Mouse (Mus musculus) forebrain, embryonic 16.5 days (tissue): ENCODE measurements at regions not wholly inside any gene's neighbourhood (a gene's known extent, or its start where the extent isn't known, plus 50 kb on each side); places are given as distances from the start of the nearest gene placed in this dataset.
A peak's percentile ranks its signal among the peaks of the same experiment; 100 is the strongest.

Experiments used
- ATAC-seq: fragments of 200-750 bp; cut with Nextera tagmentation; 2 replicates; pipeline ENCODE4 v1.8.0; 2017; ENCODE audit warnings: mild to moderate bottlenecking, moderate library complexity
- H3K27ac ChIP-seq: fragments of 300-500 bp; sonication (generic); 2 replicates; pipeline ENCODE4 v1.5.1; 2014; ENCODE audit warnings: low read length, control low read depth
- H3K27me3 ChIP-seq: fragments of 300-500 bp; sonication (generic); replicated peaks from 2 replicates; pipeline ENCODE4 v1.6.1; 2014; ENCODE audit warnings: low read length; ENCODE audit not compliant: control insufficient read depth, insufficient read depth
- H3K36me3 ChIP-seq: fragments of 300-500 bp; sonication (generic); 2 replicates; pipeline ENCODE4 v1.6.1; 2014; ENCODE audit not compliant: control insufficient read depth, insufficient read depth
- H3K4me1 ChIP-seq: fragments of 300-500 bp; sonication (generic); replicated peaks from 2 replicates; pipeline ENCODE4 v1.6.1; 2014; ENCODE audit warnings: low read length; ENCODE audit not compliant: control insufficient read depth, insufficient read depth
- H3K4me2 ChIP-seq: fragments of 300-500 bp; sonication (generic); 2 replicates; pipeline ENCODE4 v1.6.1; 2014; ENCODE audit warnings: mild to moderate bottlenecking, low read length, control low read depth
- H3K4me3 ChIP-seq: fragments of 300-500 bp; sonication (generic); replicated peaks from 2 replicates; pipeline ENCODE4 v1.5.1; 2014; ENCODE audit warnings: mild to moderate bottlenecking, low read length, control low read depth
- H3K9ac ChIP-seq: fragments of 300-500 bp; sonication (generic); replicated peaks from 2 replicates; pipeline ENCODE4 v1.6.1; 2014; ENCODE audit warnings: low read depth, low read length, control low read depth
- H3K9me3 ChIP-seq: fragments of 300-500 bp; sonication (generic); 2 replicates; pipeline ENCODE4 v1.6.1; 2016; ENCODE audit warnings: low read length; ENCODE audit not compliant: control insufficient read depth
- WGBS: fragments of 180-500 bp; shearing (Covaris S2); extraction: QIAGEN DNeasy Blood & Tissue Kit; methylation state at CpG from one replicate; pipeline ENCODE4 v1.1.7; 2014; 5-methylcytosine and 5-hydroxymethylcytosine counted together

DNA sequence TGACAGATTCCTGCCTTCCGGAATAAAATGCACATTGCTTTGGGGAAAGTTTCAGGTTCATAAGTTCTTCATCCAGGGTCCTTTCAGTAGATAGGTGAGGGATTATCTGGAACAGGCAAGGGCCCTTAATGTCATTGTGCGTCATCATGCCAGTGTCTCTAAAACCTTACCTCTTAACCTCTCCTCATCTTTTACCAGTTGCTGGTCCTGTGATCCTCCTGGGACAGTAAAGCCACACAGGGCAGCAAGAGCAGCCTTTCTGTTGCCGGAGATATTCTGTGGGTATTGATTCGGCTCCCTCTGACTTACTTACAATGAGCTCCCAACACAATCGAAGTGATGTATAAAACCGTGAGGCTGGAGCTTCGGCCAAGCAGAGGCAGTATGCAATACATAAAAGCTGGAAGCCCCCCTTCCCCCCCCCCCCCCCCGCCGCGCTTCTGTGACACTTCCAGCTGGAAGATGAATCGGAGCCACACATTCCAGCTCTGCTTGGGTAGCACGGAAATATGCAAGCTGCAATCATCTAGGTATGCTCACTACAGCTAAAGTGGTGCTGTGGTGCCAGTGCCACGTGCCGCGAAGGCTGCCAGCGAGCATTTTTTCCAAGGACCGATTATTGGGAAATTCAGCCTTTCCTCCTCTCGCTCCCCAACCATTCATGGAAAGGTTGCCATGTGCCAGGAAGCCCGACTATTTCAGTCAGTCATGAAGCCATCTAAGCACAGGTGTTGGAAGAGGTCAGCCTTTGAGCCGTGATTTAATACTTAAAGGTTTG lies 252.2 kb downstream of the Enc1 start:
- 64% methylated on average over 20 of the region's 20 CpGs for WGBS
- H3K36me3 ChIP-seq: no peaks in the 10 kb centered on the region
- H3K9me3 ChIP-seq: no peaks in the 10 kb centered on the region
- no peak overlapping the region for H3K4me2 ChIP-seq
- no peak overlapping the region for H3K9ac ChIP-seq
- ATAC-seq: peak; percentile 49; the same call in 1 of the 2 replicates
- no peaks in the 10 kb centered on the region for H3K27me3 ChIP-seq
- no peak overlapping the region for H3K4me3 ChIP-seq
- H3K4me1 ChIP-seq: peaks cover 11% of the 10 kb centered on the region; the same call in 1 of the 2 replicates
- H3K27ac ChIP-seq: no peak overlapping the region

DNA sequence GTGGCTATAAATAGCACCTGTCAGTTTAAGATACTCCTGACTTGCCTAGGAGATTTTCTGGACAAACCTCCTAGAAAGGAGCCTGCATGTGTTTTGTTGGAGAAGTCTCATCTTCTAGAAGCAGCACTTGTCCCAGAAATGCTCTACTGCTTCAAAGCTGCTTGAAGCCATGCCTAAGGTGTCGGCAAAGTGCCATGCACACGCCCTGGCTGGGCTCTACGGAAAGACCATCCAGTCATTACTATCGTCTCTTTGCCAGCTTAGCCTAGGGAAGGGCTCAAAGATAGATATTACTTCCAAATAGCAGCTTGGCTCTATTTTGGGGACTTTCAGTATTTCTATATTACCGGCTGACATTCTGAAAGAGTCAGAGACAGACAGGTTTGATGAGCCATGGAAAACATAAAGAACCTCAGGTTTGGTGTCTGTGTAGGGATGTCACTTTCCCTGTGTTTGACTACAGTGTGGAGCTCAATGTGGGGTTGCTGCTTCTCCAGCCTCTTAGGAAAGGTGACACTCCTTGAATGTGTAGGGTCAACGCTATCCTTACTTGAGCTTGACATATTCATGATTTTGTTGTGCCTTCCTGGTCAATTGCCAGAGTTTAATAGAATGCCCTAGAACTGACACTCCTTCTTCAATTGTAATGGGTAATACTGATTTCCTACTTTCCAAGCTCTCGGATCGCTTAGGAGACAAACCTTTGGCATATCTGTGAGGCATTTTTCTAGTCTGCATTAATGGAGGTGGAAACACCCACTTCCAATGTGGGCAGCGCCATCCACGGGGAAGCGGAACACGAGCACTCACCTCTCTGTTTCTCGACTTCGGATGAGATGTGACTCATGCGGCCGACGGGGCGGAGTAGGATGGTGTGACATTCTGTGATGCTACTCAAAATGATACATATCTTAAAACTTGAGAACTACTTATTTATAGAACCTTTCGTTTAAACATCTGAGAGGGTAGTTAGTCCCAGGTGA lies 251.3 kb downstream of the Enc1 start:
- no peaks in the 10 kb centered on the region for H3K27me3 ChIP-seq
- no peak for ATAC-seq
- 96% methylated on average over 19 of the region's 19 CpGs for WGBS
- H3K4me3 ChIP-seq: no peak overlapping the region
- peaks cover 14% of the 10 kb centered on the region; the same call in 1 of the 2 replicates for H3K4me1 ChIP-seq
- no peaks in the 10 kb centered on the region for H3K9me3 ChIP-seq
- H3K36me3 ChIP-seq: no peaks in the 10 kb centered on the region
- H3K9ac ChIP-seq: no peak overlapping the region
- no peak overlapping the region for H3K4me2 ChIP-seq
- no peak overlapping the region for H3K27ac ChIP-seq

DNA sequence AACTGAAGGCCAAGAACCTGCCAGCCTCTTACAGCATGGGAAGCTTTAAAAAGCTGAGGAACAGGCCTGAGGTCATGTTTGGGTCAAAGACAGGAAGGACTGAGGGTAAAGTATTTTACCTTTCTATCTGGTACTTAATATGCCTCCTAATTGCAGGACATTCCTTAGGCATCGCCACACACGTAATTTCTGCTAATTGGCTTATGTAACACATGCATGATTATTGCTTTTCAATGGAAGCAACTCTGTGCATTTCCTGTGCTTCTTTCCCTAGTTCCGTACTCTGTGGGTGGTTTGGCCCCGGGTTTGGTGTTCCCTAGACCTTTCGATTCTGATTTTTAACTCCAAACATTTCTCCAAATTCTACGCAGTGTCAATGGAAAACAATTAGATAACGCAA lies 249.2 kb downstream of the Enc1 start:
- WGBS: 33% methylated on average over 7 of the region's 7 CpGs
- no peak overlapping the region for H3K4me2 ChIP-seq
- peaks cover 14% of the 10 kb centered on the region; the same call in 1 of the 2 replicates for H3K4me1 ChIP-seq
- no peaks in the 10 kb centered on the region for H3K9me3 ChIP-seq
- H3K9ac ChIP-seq: no peak overlapping the region
- ATAC-seq: no peak
- no peaks in the 10 kb centered on the region for H3K36me3 ChIP-seq
- no peak overlapping the region for H3K4me3 ChIP-seq
- H3K27me3 ChIP-seq: no peaks in the 10 kb centered on the region
- H3K27ac ChIP-seq: no peak overlapping the region

DNA sequence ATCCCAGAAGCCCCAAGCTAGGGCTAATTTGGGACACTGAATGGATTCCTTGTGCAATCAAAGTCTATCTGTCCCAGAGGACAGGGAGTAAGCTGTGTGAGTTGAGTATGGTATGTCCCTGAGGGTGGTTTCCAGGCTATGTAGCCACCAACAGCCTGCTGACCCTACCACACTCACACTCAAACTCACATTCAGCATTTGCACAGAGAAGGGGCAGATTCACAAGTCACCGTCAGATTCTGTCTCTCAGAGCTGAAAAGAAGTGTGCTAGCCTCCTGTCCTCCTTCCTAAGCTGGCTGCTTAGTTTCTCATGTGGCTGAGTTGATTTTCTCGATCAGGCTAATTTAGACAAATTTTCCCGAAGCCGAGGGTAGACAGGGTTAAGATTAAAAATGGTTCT lies 248.8 kb downstream of the Enc1 start:
- 54% methylated on average over 4 of the region's 4 CpGs for WGBS
- no peak for ATAC-seq
- H3K36me3 ChIP-seq: no peaks in the 10 kb centered on the region
- no peaks in the 10 kb centered on the region for H3K9me3 ChIP-seq
- no peak overlapping the region for H3K27ac ChIP-seq
- no peaks in the 10 kb centered on the region for H3K27me3 ChIP-seq
- no peak overlapping the region for H3K4me3 ChIP-seq
- H3K9ac ChIP-seq: no peak overlapping the region
- H3K4me1 ChIP-seq: peaks cover 14% of the 10 kb centered on the region; the same call in 1 of the 2 replicates
- no peak overlapping the region for H3K4me2 ChIP-seq

DNA sequence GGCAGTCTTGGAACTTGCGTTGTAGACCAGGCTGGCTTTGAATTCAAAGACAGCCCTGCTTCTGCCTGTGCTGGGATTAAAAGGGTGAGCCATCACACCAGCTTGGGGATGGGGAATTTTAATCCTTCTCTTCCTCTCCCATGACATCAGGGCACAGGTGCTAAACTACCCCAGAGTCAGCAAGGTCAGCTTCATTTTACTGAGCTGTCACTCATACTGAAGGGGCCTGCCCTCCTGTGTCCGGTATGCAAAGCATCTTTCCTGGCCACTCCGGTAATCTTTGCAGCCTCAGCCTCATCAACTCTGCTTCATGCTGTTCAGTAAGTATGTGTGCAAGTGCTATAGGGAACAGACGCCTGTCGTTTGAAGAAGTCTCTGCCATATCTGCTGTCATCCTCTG lies 248.1 kb downstream of the Enc1 start:
- WGBS: 43% methylated on average over 5 of the region's 5 CpGs
- H3K4me3 ChIP-seq: no peak overlapping the region
- H3K27ac ChIP-seq: no peak overlapping the region
- ATAC-seq: no peak
- H3K9ac ChIP-seq: no peak overlapping the region
- H3K27me3 ChIP-seq: no peaks in the 10 kb centered on the region
- peaks cover 14% of the 10 kb centered on the region; the same call in 1 of the 2 replicates for H3K4me1 ChIP-seq
- no peaks in the 10 kb centered on the region for H3K36me3 ChIP-seq
- H3K4me2 ChIP-seq: no peak overlapping the region
- no peaks in the 10 kb centered on the region for H3K9me3 ChIP-seq

DNA sequence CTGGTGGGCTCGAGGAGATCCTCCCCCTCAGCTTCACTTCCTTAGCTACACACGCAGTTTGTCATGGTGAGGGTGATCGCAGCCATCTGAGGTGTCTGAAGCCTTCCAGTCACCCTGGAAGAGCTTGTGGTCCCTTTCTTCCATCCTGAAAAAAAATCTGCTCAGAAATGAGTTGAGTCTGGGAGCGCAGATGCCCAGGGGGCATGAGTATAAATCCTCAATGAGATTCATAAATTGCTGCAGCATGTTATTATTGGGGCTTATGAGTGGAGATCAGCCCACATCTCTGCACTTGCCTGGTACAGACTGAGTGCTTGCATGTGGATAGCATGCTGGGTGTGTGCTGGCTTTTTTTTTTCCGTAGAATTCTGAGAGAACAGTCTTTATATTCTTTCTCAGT lies 247.6 kb downstream of the Enc1 start:
- H3K27me3 ChIP-seq: no peaks in the 10 kb centered on the region
- no peak for ATAC-seq
- no peak overlapping the region for H3K9ac ChIP-seq
- WGBS: 72% methylated on average over 5 of the region's 5 CpGs
- no peaks in the 10 kb centered on the region for H3K36me3 ChIP-seq
- H3K4me3 ChIP-seq: no peak overlapping the region
- H3K27ac ChIP-seq: no peak overlapping the region
- H3K4me1 ChIP-seq: peaks cover 14% of the 10 kb centered on the region; the same call in 1 of the 2 replicates
- H3K4me2 ChIP-seq: no peak overlapping the region
- no peaks in the 10 kb centered on the region for H3K9me3 ChIP-seq

DNA sequence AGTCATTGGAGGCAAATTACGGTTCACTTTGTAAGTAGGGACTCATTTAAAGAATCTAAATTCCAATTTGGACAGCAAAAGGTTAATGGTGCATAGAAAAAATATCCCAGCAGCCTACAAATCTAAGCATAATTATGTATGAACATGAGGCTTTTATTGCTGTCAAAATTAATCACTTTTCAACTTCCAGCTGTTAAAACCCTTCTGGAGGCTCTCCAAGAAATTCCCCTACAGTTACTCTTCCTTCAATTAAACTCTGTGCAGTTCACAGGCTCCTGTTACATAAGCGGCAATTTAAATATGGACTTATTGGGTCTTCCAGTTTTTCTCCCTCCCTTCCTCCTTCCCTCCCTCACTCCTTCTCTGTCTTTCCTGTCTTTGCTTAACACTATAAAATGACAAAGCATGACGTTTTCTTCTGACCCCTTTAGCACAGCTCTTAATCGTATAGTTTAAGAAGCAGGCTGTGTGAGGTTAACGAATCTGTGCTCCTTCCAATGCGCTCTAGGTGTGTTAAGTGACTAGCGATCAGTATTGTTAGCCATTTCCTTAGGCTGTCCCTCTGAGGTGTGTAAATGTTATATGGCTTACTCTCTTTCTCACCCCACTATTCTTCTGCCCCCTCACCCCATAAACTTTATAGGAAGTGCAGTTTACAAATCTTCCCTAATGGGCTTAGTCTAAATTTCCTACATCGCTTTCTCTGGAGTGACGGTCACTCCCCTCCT lies 247.0 kb downstream of the Enc1 start:
- peak; percentile 28; the same call in 1 of the 2 replicates for ATAC-seq
- Histone ChIP-seq H3K27ac (no peak overlapping the region), H3K9me3 (no peaks in the 10 kb centered on the region), H3K4me1 (peaks cover 9% of the 10 kb centered on the region; the same call in 1 of the 2 replicates), H3K27me3 (no peaks in the 10 kb centered on the region), H3K4me2 (no peak overlapping the region), H3K9ac (no peak overlapping the region), H3K4me3 (no peak overlapping the region), H3K36me3 (no peaks in the 10 kb centered on the region)
- WGBS: 43% methylated on average over 9 of the region's 9 CpGs

DNA sequence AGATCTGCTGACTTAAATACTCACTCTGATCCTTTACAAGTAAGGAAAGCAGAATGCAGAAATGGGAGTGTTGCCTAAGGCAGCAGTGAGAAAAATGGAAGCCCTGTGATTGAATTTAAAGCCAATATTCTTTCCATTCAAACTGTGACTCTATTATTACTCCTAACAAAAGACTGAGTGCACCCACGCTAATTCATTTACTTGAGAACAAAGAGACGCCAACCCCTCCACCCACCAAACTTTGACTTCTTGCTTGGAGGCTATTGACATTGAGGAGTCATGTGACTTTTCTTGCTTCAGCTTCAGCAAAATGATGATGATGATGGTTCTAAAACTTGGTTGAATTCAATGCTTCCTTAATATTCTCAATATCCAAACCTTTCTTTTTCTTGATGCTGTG lies 245.6 kb downstream of the Enc1 start:
- H3K4me1 ChIP-seq: peaks cover 9% of the 10 kb centered on the region; the same call in 1 of the 2 replicates
- H3K27me3 ChIP-seq: no peaks in the 10 kb centered on the region
- no peak overlapping the region for H3K4me2 ChIP-seq
- H3K9me3 ChIP-seq: no peaks in the 10 kb centered on the region; the same call in 1 of the 2 replicates
- WGBS: 44% methylated on average over 2 of the region's 2 CpGs
- no peak overlapping the region for H3K27ac ChIP-seq
- H3K9ac ChIP-seq: no peak overlapping the region
- H3K36me3 ChIP-seq: no peaks in the 10 kb centered on the region
- H3K4me3 ChIP-seq: no peak overlapping the region
- no peak for ATAC-seq
